Mouse (Mus musculus): ENCODE measurements around the gene Nfatc2ip. TPM values are rescaled to one million over a fixed set of nuclear protein-coding genes. Genes with fewer than 3 reads are reported as not detected.
A peak's percentile ranks its signal among the peaks of the same experiment; 100 is the strongest.

The Nfatc2ip gene
- polyA plus RNA-seq, 1 experiment from 2014 or later: 3.1 TPM

DNA sequence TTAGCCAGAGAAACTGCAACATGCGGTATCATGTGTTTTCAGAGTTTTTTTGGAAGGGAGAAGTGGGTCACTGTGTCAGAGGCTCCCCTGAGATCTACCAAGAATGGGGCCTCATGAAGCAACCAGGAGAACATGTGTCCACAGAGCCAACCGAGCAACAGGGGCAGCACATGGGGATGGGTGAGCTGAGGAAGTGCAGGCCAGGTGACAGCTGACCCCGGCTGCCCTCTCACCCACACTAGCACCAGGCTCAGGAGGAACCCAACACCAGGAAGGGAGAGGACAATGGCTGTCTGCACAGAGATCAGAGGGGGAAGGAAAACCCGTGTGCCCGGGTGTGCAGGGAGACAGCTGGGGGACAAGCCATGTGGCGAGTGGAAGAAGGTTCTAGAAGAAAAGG lies 22.0 kb downstream of the Nfatc2ip start:
- Histone ChIP-seq H3K27ac (no peak overlapping the region), H3K27me3 (no peaks in the 10 kb centered on the region), H3K36me3 (peaks cover 50% of the 10 kb centered on the region), H3K4me3 (no peak overlapping the region), H3K4me1 (peaks cover 9% of the 10 kb centered on the region), H3K4me2 (no peak overlapping the region), H3K9ac (no peak overlapping the region), H3K9me3 (no peaks in the 10 kb centered on the region)
- WGBS: 80% methylated on average over 6 of the region's 6 CpGs
- no peak for ATAC-seq (ENCODE audit: insufficient number of reproducible peaks, insufficient read depth, low FRiP score, low TSS enrichment, low read depth)

DNA sequence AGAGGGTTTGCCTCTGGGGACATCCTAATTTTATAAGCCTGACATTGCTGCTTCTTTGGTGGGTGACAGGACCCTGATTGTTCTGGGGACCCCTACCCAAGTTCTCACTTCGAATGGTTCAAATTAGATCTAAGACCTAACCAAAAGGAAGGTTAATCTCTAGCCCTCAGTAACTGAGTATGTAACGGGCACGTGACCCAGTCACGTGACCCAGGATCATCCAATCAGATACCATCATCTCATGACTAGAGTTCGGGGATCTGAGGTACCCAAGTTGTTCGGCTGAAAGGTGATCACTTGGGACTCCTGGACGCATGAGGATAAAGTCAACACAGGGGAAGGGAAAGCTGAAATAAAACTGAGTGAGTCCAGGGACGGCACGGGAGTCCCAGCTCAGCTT lies 23.5 kb downstream of the Nfatc2ip start:
- Histone ChIP-seq H3K9me3 (no peaks in the 10 kb centered on the region), H3K36me3 (peaks cover 57% of the 10 kb centered on the region), H3K27me3 (no peaks in the 10 kb centered on the region), H3K4me2 (no peak overlapping the region), H3K4me3 (no peak overlapping the region), H3K27ac (no peak overlapping the region), H3K9ac (no peak overlapping the region), H3K4me1 (peaks cover 9% of the 10 kb centered on the region)
- WGBS: 83% methylated on average over 9 of the region's 9 CpGs
- no peak for ATAC-seq (ENCODE audit: insufficient number of reproducible peaks, insufficient read depth, low FRiP score, low TSS enrichment, low read depth)

DNA sequence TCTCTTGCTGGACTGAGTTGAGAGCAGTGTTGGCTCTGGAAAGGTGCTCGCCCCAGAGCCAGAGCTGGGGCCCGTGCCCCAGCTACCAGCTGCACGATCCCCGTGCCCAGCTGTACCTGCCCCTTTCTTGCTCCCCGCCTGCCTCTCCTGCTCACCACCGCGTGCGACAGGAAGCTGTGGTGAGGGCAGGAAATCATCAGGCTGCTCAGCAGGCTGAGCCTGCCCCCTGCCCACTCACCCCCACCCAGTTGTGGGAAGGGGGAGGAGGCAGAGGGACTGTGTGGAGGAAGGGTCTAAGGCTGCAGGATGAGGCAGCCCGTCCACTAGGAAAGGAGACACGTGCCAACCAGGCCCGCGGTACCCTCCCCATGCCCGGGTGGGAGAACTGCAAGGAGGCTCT lies 27.1 kb downstream of the Nfatc2ip start, which contains the start of gene Lat:
TSS of gene Lat (minus strand) at position 178 of the 400 bp plus-strand sequence.
- Histone ChIP-seq H3K27ac (no peak within 1 kb of the TSS), H3K4me3 (no peak within 1 kb of the TSS), H3K4me1 (no peaks in the 10 kb centered on the region), H3K9me3 (no peaks in the 10 kb centered on the region), H3K4me2 (no peak within 1 kb of the TSS), H3K36me3 (peaks cover 66% of the 10 kb centered on the region), H3K9ac (no peak within 1 kb of the TSS), H3K27me3 (no peaks in the 10 kb centered on the region)
- ATAC-seq (ENCODE audit: insufficient number of reproducible peaks, insufficient read depth, low FRiP score, low TSS enrichment, low read depth): no peak
- 79% methylated on average over 13 of the region's 13 CpGs for WGBS

DNA sequence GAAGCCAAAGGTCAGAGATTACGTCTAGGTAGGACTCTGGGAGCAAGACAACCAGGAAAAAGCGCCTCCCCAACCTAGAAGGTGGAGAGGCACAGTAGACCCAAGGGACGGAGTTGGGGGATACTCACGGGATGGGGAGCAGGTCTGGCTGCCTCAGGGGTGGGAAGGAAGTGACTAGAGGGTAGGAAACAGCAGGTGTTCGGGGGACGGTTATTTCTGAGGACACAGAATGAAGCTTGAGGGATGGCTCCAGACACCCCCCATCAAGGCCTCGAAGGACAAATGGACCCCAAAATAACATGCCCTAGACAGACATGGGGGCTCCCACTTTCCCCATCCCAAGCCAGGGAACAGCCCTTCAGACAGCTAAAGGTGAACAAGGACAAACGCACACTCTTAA lies 28.2 kb downstream of the Nfatc2ip start:
- H3K9me3 ChIP-seq: no peaks in the 10 kb centered on the region
- no peak overlapping the region for H3K4me2 ChIP-seq
- 84% methylated on average over 8 of the region's 8 CpGs for WGBS
- no peak overlapping the region for H3K27ac ChIP-seq
- no peaks in the 10 kb centered on the region for H3K4me1 ChIP-seq
- no peak for ATAC-seq (ENCODE audit: insufficient number of reproducible peaks, insufficient read depth, low FRiP score, low TSS enrichment, low read depth)
- H3K9ac ChIP-seq: no peak overlapping the region
- H3K4me3 ChIP-seq: no peak overlapping the region
- peaks cover 66% of the 10 kb centered on the region for H3K36me3 ChIP-seq
- H3K27me3 ChIP-seq: no peaks in the 10 kb centered on the region

DNA sequence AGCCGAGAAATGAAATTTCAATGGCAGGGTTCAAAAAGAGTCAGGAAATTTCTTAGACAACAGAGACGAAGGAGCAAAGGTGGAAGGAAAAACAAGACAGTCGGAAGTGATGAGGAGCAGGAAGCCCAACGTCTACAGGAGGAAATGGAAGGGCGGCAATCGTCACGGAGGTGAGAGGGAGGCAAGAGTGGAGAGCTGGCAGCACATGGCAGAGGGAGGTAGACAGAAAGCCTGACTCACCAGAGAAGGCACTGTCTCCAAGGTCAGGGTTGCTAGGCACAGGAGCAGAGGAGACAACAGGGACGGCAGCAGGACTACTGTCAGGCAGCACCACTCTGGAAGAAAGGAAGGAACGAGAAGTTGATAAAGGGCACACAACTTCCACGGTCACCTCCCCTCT lies 28.9 kb downstream of the Nfatc2ip start:
- no peak overlapping the region for H3K4me2 ChIP-seq
- no peak overlapping the region for H3K9ac ChIP-seq
- no peak overlapping the region for H3K4me3 ChIP-seq
- WGBS: 88% methylated on average over 10 of the region's 10 CpGs
- no peaks in the 10 kb centered on the region for H3K9me3 ChIP-seq
- peaks cover 59% of the 10 kb centered on the region for H3K36me3 ChIP-seq
- H3K27ac ChIP-seq: no peak overlapping the region
- no peak for ATAC-seq (ENCODE audit: insufficient number of reproducible peaks, insufficient read depth, low FRiP score, low TSS enrichment, low read depth)
- H3K4me1 ChIP-seq: no peaks in the 10 kb centered on the region
- no peaks in the 10 kb centered on the region for H3K27me3 ChIP-seq

DNA sequence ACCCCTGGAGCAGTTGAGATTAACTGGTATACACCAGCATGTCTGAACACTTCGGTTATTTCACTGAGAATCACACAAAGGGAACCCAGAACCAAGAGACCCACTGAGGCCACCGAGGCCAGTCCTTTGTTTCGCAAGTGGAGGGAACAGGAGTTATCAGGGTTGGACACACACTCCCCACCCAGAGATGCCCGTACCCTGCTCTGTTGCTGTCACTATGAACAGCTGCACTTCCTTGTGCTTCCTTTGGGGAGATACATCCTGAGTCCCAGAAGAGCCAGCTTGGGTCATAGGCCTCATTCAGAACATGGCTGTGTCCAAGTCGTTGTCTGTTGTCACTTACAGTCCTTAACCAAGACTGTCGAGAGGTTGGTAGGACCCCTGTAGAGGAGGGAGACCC lies 33.5 kb downstream of the Nfatc2ip start:
- Histone ChIP-seq H3K4me2 (no peak overlapping the region), H3K36me3 (peaks cover 22% of the 10 kb centered on the region), H3K27ac (no peak overlapping the region), H3K9ac (no peak overlapping the region), H3K4me1 (no peaks in the 10 kb centered on the region), H3K27me3 (no peaks in the 10 kb centered on the region), H3K9me3 (no peaks in the 10 kb centered on the region), H3K4me3 (no peak overlapping the region)
- WGBS: 87% methylated on average over 6 of the region's 6 CpGs
- ATAC-seq (ENCODE audit: insufficient number of reproducible peaks, insufficient read depth, low FRiP score, low TSS enrichment, low read depth): no peak

DNA sequence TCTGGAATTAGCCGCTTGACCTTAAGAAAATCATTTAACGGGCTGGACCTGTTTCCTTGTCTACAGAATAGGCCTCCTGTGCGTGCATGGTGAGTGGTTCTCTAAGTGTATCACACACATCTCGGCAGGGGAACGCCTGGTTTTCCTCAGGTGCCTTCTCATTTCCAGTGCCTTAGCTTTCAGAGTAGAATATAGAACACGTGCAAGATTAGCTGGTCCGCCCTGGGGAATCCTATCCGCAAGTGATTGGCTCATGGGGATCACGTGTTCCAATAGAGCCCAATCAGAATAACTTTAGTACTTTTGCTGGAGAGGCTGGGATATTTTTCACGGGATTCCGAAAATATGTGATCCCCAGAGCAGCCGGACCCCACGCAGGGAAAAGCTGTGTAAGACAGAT lies 37.5 kb downstream of the Nfatc2ip start:
- ATAC-seq (ENCODE audit: insufficient number of reproducible peaks, insufficient read depth, low FRiP score, low TSS enrichment, low read depth): no peak
- 66% methylated on average over 13 of the region's 13 CpGs for WGBS
- 0 out of 2 replicates have a peak overlapping the region, but pooled peaks have one; percentile 9 for H3K4me2 ChIP-seq

DNA sequence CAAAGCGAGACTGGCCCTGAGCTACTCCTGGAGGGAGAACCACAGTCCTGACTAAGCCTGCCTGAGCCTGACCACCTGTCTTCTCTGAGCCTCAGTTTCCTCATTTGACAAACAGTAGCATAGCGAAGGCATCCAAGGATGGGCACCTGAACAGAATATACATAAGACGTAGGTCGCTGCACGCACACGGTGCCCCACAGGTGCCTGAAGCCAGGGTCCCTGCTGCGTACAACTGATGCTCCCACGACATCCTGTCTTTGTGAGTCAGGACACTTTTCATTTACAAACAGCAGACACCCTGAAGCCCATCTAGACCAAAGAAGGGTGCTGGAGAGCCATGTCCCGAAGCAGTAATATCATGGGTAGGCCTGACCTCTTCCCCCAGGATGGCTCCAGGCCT lies 38.1 kb downstream of the Nfatc2ip start:
- Histone ChIP-seq H3K9me3 (no peaks in the 10 kb centered on the region), H3K27ac (no peak overlapping the region), H3K4me1 (no peaks in the 10 kb centered on the region), H3K27me3 (no peaks in the 10 kb centered on the region), H3K36me3 (no peaks in the 10 kb centered on the region), H3K4me3 (no peak overlapping the region), H3K9ac (no peak overlapping the region), H3K4me2 (no peak overlapping the region)
- ATAC-seq (ENCODE audit: insufficient number of reproducible peaks, insufficient read depth, low FRiP score, low TSS enrichment, low read depth): no peak
- WGBS: 93% methylated on average over 9 of the region's 9 CpGs

More for the DNA sequence above, 37.5 kb downstream of the Nfatc2ip start:
- no peak overlapping the region for H3K9ac ChIP-seq
- no peaks in the 10 kb centered on the region for H3K27me3 ChIP-seq
- H3K27ac ChIP-seq: no peak overlapping the region
- peaks cover 4% of the 10 kb centered on the region for H3K36me3 ChIP-seq
- no peaks in the 10 kb centered on the region for H3K9me3 ChIP-seq
- no peak overlapping the region for H3K4me3 ChIP-seq
- H3K4me1 ChIP-seq: no peaks in the 10 kb centered on the region

DNA sequence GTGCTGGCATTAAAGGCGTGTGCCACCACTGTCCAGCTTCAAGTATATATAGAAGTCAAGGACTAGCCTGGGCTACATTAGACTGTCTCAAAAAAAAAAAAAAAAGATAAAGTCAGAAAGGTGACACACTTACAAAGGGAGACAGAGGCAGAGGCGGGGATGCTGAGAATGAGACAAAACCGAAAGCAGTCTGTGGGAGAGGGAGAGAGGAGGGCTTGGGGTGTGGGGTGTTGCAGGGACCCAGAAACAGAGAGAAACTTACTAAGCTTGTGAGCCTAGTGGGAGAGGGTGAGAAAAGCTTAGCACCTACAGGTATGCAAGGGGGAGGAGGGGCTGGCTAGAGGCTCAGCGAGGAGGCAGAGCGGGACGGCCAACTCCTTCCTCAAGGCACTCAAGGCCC lies 38.7 kb downstream of the Nfatc2ip start:
- H3K4me1 ChIP-seq: no peaks in the 10 kb centered on the region
- no peak overlapping the region for H3K4me3 ChIP-seq
- no peaks in the 10 kb centered on the region for H3K27me3 ChIP-seq
- H3K27ac ChIP-seq: no peak overlapping the region
- no peak overlapping the region for H3K4me2 ChIP-seq
- no peaks in the 10 kb centered on the region for H3K36me3 ChIP-seq
- 86% methylated on average over 6 of the region's 6 CpGs for WGBS
- no peaks in the 10 kb centered on the region for H3K9me3 ChIP-seq
- no peak overlapping the region for H3K9ac ChIP-seq
- ATAC-seq (ENCODE audit: insufficient number of reproducible peaks, insufficient read depth, low FRiP score, low TSS enrichment, low read depth): no peak

DNA sequence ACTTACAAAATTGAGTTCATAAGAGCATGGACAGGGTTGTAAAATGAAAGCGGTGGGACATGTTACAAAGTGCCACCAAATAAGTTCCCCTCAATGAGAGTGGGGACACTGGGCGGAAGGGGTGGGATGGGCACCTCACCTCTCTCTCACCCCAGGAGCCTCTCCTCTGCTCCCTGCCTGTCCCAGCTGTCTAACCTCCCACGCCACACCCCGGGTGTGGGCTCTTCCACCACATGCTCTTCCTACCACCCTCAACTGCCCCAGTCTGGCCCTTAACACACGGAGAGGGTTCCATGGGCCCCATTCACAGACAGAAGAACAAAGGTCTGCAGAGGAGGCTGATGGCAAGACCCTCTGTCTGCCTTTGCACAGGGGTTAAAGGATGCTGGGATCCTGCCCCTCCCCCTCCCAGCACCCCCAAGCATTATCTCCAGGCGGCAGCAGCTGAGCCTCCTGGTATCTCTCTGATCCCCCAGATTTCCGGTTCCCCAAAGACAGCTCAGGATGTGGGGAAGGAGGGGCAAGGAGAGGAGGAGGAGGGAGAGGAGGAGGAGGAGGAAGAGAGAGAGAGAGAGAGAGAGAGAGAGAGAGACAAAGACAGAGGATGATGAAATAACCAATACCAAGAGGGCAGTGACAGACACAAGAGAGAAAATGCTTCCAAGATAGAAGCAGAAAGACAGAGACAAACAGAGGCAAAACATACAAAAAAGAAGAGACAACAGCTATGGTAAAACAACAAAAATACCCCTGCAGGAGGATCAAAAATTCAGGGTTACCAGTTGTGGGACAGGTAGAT lies 39.5 kb downstream of the Nfatc2ip start:
- 45% methylated on average over 7 of the region's 7 CpGs for WGBS
- Histone ChIP-seq H3K9ac (peak overlapping the region; percentile 27; the same call in 1 of the 2 replicates), H3K4me1 (no peaks in the 10 kb centered on the region), H3K9me3 (no peaks in the 10 kb centered on the region), H3K4me3 (no peak overlapping the region), H3K4me2 (no peak overlapping the region), H3K27ac (no peak overlapping the region), H3K36me3 (no peaks in the 10 kb centered on the region), H3K27me3 (no peaks in the 10 kb centered on the region)
- no peak for ATAC-seq (ENCODE audit: insufficient number of reproducible peaks, insufficient read depth, low FRiP score, low TSS enrichment, low read depth)

DNA sequence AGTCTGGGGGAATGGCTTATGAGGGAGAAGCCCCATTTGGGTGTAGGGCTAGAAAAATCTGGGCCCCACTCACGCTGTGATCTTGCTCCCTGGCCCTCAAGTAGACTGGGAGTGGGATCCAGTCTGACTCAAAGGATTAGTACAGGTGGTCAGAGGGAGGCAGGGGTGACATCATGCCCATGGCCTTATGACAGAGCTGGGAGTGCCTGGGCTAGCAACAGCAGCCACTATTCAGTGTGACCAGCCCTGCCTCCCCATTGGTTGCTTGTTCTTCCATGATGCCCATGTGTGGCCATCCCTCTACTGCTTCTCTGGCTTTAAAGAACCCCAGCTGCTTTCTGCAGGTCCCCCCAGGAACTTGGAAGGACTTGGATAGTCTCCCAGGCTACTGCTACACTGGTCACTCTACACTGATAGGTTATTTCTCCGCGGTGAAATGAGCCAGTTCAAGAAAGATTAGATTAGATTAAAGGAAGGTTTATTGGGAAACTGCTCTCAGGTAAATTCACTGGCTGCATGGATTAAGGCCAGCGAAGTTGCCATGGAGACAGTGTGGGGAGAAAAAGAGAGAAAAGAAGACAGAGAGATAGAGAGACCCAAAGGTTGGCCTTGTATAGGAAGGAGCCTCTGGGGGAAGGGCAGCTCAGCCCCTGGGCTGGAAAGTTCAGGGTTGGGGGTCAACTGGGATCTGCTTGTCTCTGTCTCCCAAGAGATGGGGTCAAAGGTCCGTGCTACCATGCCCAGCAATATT lies 40.5 kb downstream of the Nfatc2ip start:
- WGBS: 51% methylated on average over 5 of the region's 5 CpGs
- H3K9me3 ChIP-seq: no peaks in the 10 kb centered on the region

More for the DNA sequence above, 40.5 kb downstream of the Nfatc2ip start:
- Histone ChIP-seq H3K9ac (no peak overlapping the region), H3K4me3 (no peak overlapping the region), H3K27ac (no peak overlapping the region), H3K27me3 (no peaks in the 10 kb centered on the region), H3K4me2 (no peak overlapping the region), H3K36me3 (no peaks in the 10 kb centered on the region), H3K4me1 (no peaks in the 10 kb centered on the region)
- ATAC-seq (ENCODE audit: insufficient number of reproducible peaks, insufficient read depth, low FRiP score, low TSS enrichment, low read depth): no peak
